Mouse (Mus musculus): ENCODE data around the gene Pik3ip1.

DNA sequence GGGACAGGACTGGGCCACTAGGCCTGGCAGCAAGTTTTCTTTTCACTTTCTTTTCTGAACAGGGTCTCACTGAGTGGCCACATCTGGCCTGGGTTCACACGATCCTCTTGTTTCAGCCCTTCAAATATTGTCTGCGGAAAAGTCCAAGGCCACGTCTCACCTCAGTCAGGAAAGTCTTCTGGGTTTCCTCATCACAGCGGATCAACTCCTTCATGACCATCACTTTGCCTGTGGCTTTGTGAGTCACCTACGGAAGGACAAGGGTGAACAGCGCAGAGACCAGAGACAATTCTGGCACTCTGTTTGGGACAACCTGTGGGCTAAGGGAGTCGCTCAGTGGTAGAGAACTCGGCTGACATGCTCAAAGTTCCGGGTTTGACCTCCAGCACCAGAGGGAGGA is 21.9 kb downstream of the Pik3ip1 start:
- TF ChIP-seq CTCF (IDR thresholded peaks at IDR 0.05; ENCODE audit: borderline replicate concordance, extremely low read depth, insufficient read depth, insufficient read length): no peak
- no peak for TF ChIP-seq POLR2A (IDR thresholded peaks at IDR 0.05; ENCODE audit: borderline replicate concordance, extremely low read depth, insufficient read depth, insufficient read length, poor library complexity, severe bottlenecking)
